Mouse (Mus musculus): ENCODE results near the gene Sprr2b. TPM values are rescaled to one million over a fixed set of nuclear protein-coding genes. Genes with fewer than 3 reads are reported as not detected.

Sprr2b gene
- not detected for polyA plus RNA-seq (2017; shearing (Covaris generic))

DNA sequence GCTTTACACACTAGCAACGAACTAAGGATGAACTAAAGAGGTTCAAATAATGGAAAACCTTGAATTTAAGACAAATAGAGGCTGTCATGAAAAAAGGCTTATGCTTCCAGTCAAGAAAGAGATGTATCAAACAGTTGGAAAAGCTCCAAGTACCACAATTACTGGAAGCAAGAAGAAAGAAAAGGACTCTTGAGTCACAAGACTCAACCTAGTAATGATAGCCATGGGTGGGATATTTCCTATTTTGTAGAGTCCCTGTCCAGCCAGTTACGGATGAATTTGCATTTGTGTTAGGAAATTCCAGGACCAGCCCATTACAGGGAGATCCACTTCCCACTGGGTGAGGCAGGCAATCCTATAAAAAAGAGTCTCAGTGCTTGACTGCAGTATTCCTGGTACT lies at the start of gene Sprr2b:
TSS of gene Sprr2b (plus strand) at position 301 of the 400 bp plus-strand sequence.

GRCm38 (mm10) chr3:92285101-92285500 lies 31.3 kb upstream of the Sprr2b start, which contains the start of gene Sprr2a3:
TSS of gene Sprr2a3 (plus strand) at chr3:92285417.

DNA sequence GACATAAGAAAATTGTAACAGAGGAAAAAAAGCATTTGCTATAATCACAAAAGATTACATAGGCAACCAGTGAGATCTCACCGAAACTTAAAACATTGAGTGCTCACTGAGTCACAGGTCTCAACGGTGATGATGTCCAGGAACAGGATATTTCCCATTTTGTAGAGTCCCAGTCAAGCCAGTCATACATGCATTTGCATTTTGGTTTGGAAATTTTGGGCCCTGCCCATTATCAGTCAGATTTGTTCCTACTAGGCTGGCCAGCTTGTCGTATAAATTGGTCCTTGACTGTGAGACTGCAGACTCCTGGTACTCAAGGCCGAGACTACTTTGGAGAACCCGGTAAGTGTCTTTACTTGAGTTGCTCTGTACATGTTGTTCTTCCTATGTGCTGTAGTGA lies 22.4 kb downstream of the Sprr2b start, which contains the start of gene Sprr2d:
TSS of gene Sprr2d (plus strand) at position 301 of the 400 bp plus-strand sequence.

GRCm38 (mm10) chr3:92351843-92352242 lies 35.4 kb downstream of the Sprr2b start, which contains the start of gene Sprr2e:
TSS of gene Sprr2e (plus strand) at chr3:92352143.

GRCm38 (mm10) chr3:92364887-92365286 lies 48.5 kb downstream of the Sprr2b start, which contains the start of gene Sprr2f:
TSS of gene Sprr2f (plus strand) at chr3:92365187.

Other genes starting within 250 kb of the Sprr2b start
- not detected for gene Lor, start 233.5 kb upstream of the Sprr2b start, polyA plus RNA-seq (2017; shearing (Covaris generic))
- gene Prr9, start 192.7 kb upstream of the Sprr2b start, polyA plus RNA-seq (2017; shearing (Covaris generic)), result not detected
- not detected for gene Lelp1, start 173.9 kb upstream of the Sprr2b start, polyA plus RNA-seq (2017; shearing (Covaris generic))
- not detected for gene Sprr2a1, start 100.8 kb upstream of the Sprr2b start, polyA plus RNA-seq (2017; shearing (Covaris generic))
- not detected for gene Sprr2a2, start 100.7 kb upstream of the Sprr2b start, polyA plus RNA-seq (2017; shearing (Covaris generic))
- not detected for gene Sprr2a3, start 31.2 kb upstream of the Sprr2b start, polyA plus RNA-seq (2017; shearing (Covaris generic))
- gene Sprr2d, start 22.5 kb downstream of the Sprr2b start, polyA plus RNA-seq (2017; shearing (Covaris generic)), result not detected
- gene Sprr2e, start 35.5 kb downstream of the Sprr2b start, polyA plus RNA-seq (2017; shearing (Covaris generic)), result not detected
- gene Sprr2f, start 48.6 kb downstream of the Sprr2b start, polyA plus RNA-seq (2017; shearing (Covaris generic)), result not detected
- not detected for gene Sprr2h, start 69.1 kb downstream of the Sprr2b start, polyA plus RNA-seq (2017; shearing (Covaris generic))
- not detected for gene Sprr2i, start 91.4 kb downstream of the Sprr2b start, polyA plus RNA-seq (2017; shearing (Covaris generic))
- not detected for gene Sprr2j-ps, start 101.5 kb downstream of the Sprr2b start, polyA plus RNA-seq (2017; shearing (Covaris generic))
- 14.5 TPM for gene Gm9774, start 112.8 kb downstream of the Sprr2b start, polyA plus RNA-seq (2017; shearing (Covaris generic))
- gene Sprr2k, start 116.0 kb downstream of the Sprr2b start, polyA plus RNA-seq (2017; shearing (Covaris generic)), result not detected
- not detected for gene Sprr1b, start 122.2 kb downstream of the Sprr2b start, polyA plus RNA-seq (2017; shearing (Covaris generic))
- gene Sprr3, start 142.1 kb downstream of the Sprr2b start, polyA plus RNA-seq (2017; shearing (Covaris generic)), result not detected
- not detected for gene Sprr1a, start 169.3 kb downstream of the Sprr2b start, polyA plus RNA-seq (2017; shearing (Covaris generic))
- gene Sprr4, start 183.9 kb downstream of the Sprr2b start, polyA plus RNA-seq (2017; shearing (Covaris generic)), result not detected
- gene 2310046K23Rik, start 217.9 kb downstream of the Sprr2b start, polyA plus RNA-seq (2017; shearing (Covaris generic)), result not detected